Mouse (Mus musculus): Measurements from ENCODE around the gene Gm10340. TPM values are rescaled to one million over a fixed set of nuclear protein-coding genes. Genes with fewer than 3 reads are reported as not detected.
"Not testable (repeated sequence)": the region's sequence is repeated elsewhere in the genome, so short reads cannot be mapped to it uniquely, and the experiment has no call there.

The Gm10340 gene
- polyA plus RNA-seq (2015; fragmentation: Nextera tagmentation; extraction: Ambion mirVana): 0.21 TPM in 1 of 2 replicates, not detected in the other

DNA sequence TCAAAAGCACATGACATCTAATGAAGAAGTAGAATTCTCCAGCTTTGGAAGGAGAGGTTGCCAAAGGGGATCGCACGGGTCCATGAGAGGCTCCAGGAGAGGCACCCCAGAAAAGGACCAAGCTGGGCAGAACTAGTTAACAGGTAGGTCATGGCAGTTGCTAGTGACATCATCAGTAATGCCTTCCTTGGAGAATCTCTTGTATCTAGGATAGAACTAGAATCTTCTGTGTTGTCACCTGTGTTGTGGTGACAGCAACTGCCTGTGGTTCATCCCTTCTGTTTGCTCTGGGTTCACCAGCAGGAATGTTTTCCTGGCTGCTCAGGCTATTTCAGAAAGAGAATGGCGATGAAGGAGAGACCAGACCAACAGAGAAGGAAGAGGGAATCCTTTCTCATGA lies at the start of gene Gm10340:
Gene Gm10340 (plus strand): TSS at position 301 of the 400 bp plus-strand sequence.
- not testable (repeated sequence) for H3K4me1 ChIP-seq (ENCODE audit: control insufficient read depth, insufficient read depth, low read depth, low read length); H3K9ac ChIP-seq (ENCODE audit: low read depth, low read length); H3K4me3 ChIP-seq (ENCODE audit: low read length); H3K27me3 ChIP-seq (replicated peaks; ENCODE audit: control insufficient read depth, insufficient read depth, low read length); H3K27ac ChIP-seq (ENCODE audit: low read depth, low read length); ATAC-seq; H3K36me3 ChIP-seq (ENCODE audit: control insufficient read depth, insufficient read depth, low read length); H3K4me2 ChIP-seq (ENCODE audit: low read length); H3K9me3 ChIP-seq (ENCODE audit: control insufficient read depth, low read length)
- 90% methylated on average over 2 of the region's 3 CpGs for WGBS

DNA sequence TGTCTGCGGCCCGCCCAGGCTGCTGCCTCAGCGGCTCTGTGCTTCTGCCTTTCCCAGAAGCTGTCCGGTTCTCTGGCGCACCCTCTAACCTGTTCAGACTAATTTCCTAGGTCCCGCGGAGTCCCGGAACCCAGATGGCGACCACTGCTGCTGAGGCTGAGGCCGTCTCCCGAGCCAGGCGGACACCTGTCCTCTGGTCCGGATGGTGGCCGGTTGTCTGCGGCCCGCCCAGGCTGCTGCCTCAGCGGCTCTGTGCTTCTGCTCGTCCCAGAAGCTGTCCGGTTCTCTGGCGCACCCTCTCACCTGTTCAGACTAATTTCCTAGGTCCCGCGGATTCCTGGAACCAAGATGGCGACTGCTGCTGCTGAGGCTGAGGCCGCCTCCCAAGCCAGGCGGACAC lies 17.7 kb upstream of the Gm10340 start:
- H3K9ac ChIP-seq (ENCODE audit: low read depth, low read length); H3K4me1 ChIP-seq (ENCODE audit: control insufficient read depth, insufficient read depth, low read depth, low read length); H3K4me2 ChIP-seq (ENCODE audit: low read length); H3K27me3 ChIP-seq (replicated peaks; ENCODE audit: control insufficient read depth, insufficient read depth, low read length); H3K27ac ChIP-seq (ENCODE audit: low read depth, low read length); ATAC-seq; H3K36me3 ChIP-seq (ENCODE audit: control insufficient read depth, insufficient read depth, low read length); H3K4me3 ChIP-seq (ENCODE audit: low read length); H3K9me3 ChIP-seq (ENCODE audit: control insufficient read depth, low read length): not testable (repeated sequence)
- 93% methylated on average over 9 of the region's 25 CpGs for WGBS

DNA sequence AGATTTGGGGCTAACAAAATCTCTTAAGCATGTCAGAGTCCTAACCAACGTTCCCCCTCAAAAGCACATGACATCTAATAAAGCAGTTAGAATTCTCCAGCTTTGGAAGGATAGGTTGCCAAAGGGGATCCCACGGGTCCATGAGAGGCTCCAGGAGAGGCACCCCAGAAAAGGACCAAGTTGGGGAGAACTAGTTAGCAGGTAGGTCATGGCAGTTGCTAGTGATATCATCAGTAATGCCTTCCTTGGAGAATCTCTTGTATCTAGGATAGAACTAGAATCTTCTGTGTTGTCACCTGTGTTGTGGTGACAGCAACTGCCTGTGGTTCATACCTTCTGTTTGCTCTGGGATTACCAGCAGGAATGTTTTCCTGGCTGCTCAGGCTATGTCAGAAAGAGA lies 54.2 kb downstream of the Gm10340 start, which contains the start of gene Gm5795:
Gene Gm5795 (plus strand): TSS at position 301 of the 400 bp plus-strand sequence.
- H3K27ac ChIP-seq (ENCODE audit: low read depth, low read length); H3K4me1 ChIP-seq (ENCODE audit: control insufficient read depth, insufficient read depth, low read depth, low read length); H3K9ac ChIP-seq (ENCODE audit: low read depth, low read length); H3K9me3 ChIP-seq (ENCODE audit: control insufficient read depth, low read length); H3K4me2 ChIP-seq (ENCODE audit: low read length); H3K27me3 ChIP-seq (replicated peaks; ENCODE audit: control insufficient read depth, insufficient read depth, low read length); H3K4me3 ChIP-seq (ENCODE audit: low read length); H3K36me3 ChIP-seq (ENCODE audit: control insufficient read depth, insufficient read depth, low read length); ATAC-seq: not testable (repeated sequence)
- WGBS: no CpG with 5 or more reads among the region's 2 CpGs

Other genes starting within 250 kb of the Gm10340 start
- gene Gm2888, start 104.0 kb upstream of the Gm10340 start, polyA plus RNA-seq (2015; fragmentation: Nextera tagmentation; extraction: Ambion mirVana): not detected in 2 replicates
- gene Gm2897, start 84.7 kb upstream of the Gm10340 start, polyA plus RNA-seq (2015; fragmentation: Nextera tagmentation; extraction: Ambion mirVana): 12.3 and 13.5 TPM in 2 replicates
- 0.21 and 0.26 TPM in 2 replicates for gene Gm5795, start 54.3 kb downstream of the Gm10340 start, polyA plus RNA-seq (2015; fragmentation: Nextera tagmentation; extraction: Ambion mirVana)
- 35.8 and 39.9 TPM in 2 replicates for gene D830030K20Rik, start 74.5 kb downstream of the Gm10340 start, polyA plus RNA-seq (2015; fragmentation: Nextera tagmentation; extraction: Ambion mirVana)
- gene Gm2956, start 198.6 kb downstream of the Gm10340 start, polyA plus RNA-seq (2015; fragmentation: Nextera tagmentation; extraction: Ambion mirVana): 0.21 TPM in 1 of 2 replicates, not detected in the other

All from hindbrain, embryonic 16.5 days (tissue).